Mouse (Mus musculus): ENCODE measurements around the gene Qsox1.

Qsox1 gene

DNA sequence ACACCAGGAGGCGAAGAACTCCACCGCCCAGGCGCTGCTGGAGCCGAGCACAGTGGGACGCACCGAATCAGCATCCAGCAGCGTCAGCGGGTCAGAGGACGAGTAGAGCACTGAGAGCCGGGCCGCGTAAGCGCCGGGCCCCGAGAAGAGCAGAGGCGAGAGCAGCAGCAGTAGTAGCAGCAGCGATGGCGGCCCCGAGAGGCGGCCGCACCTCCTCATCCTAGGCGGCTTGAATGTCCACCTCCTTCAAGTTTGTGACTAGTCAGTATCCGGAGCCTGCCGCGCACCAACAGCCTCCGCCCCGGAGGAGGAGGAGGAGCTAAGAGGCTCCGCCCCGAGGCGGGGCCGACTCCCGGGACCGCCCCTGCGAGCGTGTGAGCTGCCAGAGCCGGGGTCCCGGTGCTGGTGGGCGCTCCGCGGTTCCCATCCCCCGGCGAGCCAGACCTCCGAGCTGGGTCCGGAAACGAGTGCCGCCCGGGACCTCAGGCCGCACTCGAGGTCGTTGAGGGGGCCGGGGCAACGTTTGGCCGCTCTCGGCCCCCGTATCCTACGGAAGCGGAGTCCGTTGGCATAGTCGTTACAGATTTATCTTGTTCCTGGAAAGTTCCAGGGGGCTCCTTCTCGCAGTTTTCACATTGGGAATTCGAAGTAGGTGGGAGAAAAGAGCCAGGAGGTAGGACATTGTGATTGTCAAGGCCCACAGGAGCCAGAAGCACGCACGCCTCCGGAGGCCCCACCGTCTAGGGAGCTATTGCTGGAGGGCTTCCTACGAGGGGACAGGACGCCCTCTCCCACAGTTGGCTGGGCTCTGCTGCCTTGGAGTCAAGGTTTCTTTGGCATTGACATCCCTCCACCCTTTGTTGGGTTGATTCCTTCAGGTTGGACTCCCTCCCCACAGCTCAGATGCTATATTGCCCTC lies at the start of gene Qsox1:
Qsox1 (minus strand) TSS at position 309 of the 919 bp plus-strand sequence.
- DNase-seq (ENCODE audit: low spot score) = peak; percentile 71

DNA sequence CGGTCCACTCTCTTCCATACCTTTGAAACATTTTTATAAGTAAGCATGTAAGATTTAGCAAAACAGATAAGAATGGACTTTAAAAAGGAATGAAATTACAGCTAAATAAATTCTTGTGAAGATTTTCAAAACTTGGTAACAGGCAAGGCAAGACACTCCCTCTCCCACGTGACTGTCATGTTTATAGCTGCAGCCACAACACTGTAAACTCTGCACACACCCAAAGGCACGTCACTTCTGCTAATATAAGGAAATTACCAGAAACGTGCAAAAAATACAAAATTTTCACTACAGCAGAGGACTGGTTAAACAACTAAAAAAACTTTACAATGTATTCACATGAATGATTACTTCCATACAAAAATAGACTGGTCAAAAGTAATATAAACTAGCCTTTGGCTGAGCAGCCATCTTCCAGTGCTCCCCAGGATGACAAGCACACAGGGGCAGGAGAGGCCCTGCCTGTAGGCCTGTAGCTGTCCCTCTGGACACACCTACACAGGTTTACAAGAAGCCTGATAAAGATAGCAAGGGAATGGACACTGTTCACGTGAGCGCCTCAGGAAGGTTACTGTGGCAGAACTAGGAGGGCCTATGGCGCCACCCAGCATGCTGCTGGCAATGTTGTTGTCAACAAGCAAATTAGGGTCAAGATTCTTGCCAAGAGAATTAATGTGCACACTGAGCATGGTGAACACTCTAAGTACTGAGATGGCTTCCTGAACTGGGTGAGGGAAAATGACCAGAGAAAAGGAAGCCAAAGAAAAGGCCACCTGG lies 42.4 kb upstream of the Qsox1 start:
- no peak for DNase-seq (ENCODE audit: low spot score)

DNA sequence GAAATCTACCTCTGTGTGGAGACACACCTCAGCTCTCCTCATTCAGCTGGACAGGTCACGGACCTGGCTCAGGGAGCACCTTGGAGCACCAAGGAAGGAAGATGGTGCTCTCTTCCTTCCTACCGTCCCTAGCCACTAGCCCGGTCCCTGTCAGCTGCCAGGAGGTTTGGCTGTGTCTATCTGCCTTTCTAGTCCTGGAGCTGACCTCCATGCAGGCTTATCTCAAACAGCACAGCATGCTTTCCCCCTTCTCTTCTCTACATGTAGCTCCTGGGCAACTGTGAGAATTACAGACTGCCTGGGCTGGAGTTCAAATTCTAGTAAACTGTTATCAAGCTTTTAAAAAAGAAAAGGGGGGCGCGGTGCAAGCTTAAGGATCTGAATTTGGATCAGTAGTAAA lies 40.3 kb upstream of the Qsox1 start:
- no peak for DNase-seq (ENCODE audit: low spot score)

DNA sequence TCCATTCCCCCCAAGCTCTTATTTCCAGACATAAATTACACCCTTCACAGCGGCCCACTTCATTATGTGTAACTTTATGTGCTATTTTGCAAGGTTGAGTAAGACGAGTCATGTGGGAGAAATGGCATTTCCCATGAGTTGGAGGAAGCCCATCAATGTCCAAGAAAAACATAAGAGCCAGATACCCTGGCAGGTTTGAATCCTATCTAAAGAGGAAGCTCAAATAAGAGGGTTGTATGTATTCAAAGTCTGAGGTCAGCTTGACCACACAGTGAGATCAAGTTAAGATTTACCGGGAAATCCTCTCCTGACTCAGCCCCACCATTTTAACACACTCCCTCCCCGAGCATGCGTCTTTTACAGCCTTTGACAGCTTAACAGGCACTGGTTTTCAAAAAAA lies 31.5 kb upstream of the Qsox1 start:
- DNase-seq (ENCODE audit: low spot score) = no peak

DNA sequence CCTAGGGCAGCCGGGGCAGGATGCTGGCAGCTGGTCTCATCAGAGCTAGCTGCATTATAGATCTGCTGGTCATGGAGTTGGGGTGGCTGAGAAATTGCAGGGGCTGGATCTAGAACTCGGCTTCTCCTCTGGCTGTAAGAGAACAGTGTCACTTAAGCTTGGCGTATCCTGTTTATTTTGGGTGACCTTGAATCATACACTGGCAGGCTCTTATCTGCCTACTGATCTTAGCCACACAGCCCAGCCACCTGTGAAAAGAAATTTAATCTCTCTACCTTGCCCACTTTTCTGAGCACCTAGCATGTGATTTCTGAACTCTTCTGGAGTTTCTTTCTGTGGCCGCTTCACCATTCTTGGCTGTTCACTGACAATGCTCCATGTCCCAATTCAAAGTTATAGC lies 30.8 kb upstream of the Qsox1 start:
- no peak for DNase-seq (ENCODE audit: low spot score)

DNA sequence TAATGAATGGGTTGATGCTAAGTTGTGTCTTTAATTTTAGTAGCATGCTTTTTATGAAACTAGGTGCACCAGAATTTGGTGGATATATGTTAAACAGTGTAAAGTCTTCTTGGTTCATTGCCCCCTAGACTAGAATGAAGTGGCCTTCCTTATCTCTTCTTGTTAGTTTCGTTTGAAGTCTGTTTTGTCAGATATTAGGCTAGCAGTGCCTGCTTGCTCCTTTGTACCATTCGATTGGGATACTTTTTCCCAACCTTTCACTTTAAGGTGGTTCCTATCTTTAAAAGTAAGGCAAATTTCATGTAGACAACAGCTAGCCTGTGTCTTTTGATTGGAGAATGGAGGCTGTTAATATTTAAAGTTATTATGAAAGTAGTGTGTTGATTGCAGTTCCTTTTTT lies 23.0 kb upstream of the Qsox1 start:
- no peak for DNase-seq (ENCODE audit: low spot score)

DNA sequence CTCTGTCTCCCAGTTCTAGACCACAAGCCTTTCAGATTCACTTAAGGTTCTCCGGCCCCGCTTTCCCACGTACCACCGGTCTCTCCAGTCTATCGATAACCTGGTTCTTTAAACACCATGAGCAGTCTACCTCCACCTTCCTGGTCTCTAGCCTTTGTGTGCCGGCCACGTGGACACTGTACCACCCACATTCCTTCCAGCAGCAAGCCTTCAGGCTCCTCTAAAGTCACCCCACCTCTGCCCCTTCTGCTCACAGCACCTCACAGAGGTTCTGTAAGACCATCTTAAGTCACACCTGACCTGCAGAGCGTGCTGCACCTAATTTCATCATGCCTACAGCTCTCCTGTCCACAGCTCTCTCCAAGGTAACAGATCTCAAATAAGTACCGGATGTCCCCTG lies 20.9 kb upstream of the Qsox1 start:
- no peak for DNase-seq (ENCODE audit: low spot score)

DNA sequence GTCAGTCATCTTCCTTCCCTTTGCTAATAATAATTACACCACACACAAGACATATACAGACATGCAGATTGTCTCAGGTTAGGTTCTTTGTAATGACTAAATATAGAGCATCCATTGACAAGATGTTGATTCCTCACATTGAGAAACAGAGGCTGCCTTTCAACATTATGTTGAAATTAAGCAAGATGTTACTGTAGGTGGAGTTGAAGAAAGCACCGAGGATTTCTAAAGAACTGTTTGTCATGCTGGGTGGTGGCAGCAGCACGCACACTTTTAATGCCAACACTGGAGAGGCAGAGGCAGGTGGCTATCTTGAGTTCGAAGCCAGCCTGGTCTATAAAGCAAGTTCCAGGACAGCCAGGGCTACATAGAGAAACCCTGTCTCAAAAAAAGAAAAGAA lies 19.3 kb upstream of the Qsox1 start:
- no peak for DNase-seq (ENCODE audit: low spot score)

DNA sequence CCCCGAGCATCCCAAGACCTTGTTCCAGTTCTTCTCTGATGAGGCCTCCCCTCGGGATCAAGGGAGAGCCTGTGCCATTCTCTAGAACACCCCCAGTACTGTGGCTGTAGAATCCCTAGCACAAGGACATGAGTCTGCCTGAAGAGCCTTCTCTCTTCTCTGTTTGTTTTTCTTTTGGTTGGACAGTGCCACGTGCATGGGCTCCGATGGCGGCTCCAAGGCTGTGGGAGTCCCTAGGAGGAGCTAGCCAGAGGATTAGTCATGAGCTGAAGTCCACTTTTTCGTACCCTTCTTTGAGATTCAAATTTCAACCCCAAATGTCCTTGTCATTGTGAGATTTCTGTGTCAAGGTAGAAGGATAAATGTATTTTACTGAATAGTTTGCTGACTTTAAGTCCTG lies 18.2 kb upstream of the Qsox1 start:
- DNase-seq (ENCODE audit: low spot score) = no peak

DNA sequence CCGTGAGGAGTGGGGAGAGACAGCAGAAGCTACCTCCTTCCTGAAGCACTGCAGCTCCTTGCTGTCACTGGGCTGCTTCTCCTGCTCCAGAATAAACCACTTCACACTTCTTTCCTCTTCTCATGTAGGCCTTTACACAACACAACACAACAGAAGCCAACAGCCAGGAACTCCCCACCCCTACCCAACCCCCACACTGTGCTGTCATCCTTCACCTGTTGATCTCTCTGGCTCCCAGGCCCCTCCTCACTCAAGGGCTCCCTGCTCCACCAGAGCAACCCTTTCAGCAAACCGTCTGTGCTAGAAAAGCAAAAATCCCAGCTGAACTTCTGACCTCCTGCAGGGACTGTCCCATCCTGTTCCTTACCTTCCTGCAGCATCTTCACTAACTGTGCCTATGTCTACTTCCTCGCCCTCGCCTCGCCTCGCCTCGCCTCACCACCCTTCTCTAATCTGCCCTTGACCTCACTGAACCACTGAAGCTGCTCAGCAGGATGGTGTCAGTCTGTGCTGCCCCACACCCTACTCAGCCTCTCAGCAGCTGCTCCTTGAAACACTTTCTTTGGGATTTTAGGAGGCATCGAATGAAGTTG lies 15.1 kb upstream of the Qsox1 start:
- no peak for DNase-seq (ENCODE audit: low spot score)

DNA sequence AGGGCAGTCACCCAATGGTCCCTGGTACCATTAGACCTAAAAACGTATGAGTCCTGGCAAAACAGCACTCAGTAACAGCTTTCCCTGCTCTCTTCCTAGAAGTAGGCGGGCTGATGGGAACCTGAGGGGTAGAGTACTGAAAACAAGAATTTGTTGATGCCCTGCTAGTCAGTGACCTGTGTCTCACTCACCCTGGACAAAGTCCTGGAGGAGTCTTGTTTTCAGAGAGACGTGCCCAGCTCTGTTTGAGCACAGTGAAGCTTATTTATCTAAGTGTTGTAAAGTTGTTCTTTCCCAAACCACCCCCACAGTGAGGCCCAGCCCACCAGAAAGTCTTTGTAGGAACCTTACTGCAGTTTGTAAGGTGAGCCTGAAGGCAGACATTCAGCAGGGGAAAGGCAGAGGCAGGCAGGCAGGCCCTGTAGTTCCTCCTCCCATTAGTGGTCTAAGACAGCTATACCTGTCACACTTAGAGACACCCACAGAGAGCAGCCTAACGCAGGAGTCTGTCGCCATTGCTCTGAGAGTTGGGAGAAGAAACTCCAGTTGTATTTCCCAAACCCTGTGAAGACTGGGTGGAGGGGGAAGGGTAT lies 14.2 kb upstream of the Qsox1 start:
- no peak for DNase-seq (ENCODE audit: low spot score)

DNA sequence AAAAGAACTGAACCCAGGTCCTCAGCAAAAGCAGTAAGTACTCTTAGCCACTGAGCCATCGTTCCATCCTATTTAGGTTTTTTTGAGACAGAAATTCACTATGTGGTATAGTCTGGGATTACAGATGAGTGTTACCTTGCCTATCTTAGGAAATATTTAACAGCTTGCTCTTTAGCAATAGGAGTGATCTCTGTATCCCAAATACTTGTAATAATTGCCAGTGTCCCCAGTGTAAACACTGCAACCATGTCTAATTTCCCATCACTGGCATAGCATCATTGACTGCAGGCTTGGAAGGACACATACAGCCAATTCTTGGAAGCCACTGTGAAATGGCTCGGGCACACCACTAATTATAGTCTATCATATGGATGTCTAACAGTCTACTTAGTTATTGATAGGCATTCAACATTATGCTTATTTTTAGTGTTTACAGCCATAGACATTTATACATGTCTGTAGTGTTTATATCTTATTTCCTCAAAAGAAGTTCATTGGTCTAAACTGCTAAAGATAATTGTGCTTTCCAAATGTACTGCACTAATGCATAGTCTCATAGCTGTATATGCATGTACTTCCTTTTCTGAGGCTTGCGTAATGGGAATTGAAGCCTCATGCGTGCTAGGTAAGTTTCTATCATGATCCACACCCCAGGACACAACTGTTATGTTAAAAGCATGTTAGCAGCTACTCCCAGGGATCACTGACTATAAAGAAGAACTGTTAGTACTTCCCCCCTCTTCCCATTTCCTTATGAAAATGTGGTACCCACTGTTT lies 13.4 kb upstream of the Qsox1 start:
- no peak for DNase-seq (ENCODE audit: low spot score)

DNA sequence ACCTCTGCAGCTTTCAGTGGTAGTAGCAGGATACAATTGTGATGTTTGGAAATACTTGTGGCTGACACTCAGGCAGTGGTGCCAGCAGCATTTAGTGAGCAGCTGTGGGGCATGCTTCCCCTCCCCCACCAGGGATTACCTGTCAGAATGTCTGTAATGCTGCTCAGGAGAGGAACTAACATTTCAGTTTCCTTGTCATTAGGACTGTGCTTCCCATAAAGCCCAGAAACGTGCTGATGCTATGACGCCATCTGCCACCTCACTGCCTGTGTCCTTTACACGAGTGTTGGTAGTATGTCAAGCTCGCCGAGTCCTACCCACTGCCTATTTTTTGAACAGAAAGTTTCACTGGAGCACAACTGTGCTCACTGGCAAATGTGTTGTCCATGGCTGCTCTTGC lies 8.0 kb upstream of the Qsox1 start:
- DNase-seq (ENCODE audit: low spot score) = no peak

DNA sequence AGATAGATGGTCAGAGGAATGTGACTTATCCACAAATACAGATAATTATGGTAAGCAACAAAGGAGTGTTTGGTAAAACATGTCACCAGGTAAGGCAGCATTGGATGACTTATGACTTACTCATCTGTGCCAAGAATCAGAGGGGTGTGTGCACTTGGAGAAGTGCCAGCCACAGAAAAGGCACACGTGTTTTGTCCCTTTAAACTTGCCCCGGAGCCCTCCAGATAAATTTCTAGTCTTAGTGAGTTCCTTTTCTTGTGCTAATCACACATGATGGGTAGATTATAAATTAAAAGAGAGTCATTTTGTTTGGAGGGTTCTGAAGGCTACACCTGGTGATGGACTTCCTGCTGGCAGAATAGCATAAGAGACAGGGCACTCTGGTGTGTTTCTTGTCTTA lies 3.5 kb upstream of the Qsox1 start:
- DNase-seq (ENCODE audit: low spot score) = no peak

DNA sequence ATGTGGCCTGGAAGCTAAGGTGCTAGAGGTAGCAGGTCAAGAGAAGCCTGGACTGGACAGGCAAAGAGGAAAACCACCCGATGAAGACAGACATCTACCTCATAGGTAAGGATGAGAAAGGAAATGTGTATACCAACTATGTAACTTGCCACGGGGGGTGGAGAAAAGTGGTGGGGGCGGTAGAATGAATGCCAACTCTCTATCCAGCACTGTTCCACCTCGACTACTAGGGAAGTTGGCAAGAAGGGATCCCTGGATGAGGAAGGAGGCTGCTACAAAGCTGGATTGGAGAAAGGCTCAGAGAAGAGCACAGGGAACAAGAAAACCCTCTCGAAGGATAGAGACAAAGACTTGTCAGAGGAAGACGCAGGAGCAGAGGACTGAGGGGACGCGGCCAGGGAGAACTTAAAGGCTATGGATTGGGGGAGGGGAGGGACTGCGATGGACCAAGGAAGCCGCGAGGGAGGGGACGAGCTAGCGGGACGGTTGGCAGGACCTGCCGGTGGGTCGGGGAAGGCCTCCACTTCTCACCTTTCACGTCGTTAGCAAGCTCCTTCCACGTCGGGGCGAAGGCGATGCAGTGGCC lies 601 bp downstream of the Qsox1 start:
- DNase-seq (ENCODE audit: low spot score) = no peak

DNA sequence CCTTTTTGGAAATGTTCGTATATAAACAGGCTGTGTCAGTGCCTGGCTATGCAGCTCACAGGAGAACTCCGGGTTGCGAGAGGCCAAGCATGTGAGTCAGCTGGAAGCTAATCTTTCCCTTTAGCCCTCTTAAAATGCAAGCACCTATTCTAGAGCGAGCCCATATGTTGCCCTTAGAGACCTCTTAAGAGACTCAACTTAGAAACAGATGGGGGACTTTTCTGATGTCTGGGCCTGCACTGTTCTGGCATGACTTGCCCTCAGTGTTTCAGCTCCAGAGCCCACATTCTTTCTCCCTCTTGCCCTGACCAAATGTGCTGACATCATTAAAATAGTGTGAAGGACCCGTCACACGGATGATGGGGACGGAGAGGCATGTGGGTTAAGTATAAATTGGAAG lies 2.1 kb downstream of the Qsox1 start:
- no peak for DNase-seq (ENCODE audit: low spot score)

DNA sequence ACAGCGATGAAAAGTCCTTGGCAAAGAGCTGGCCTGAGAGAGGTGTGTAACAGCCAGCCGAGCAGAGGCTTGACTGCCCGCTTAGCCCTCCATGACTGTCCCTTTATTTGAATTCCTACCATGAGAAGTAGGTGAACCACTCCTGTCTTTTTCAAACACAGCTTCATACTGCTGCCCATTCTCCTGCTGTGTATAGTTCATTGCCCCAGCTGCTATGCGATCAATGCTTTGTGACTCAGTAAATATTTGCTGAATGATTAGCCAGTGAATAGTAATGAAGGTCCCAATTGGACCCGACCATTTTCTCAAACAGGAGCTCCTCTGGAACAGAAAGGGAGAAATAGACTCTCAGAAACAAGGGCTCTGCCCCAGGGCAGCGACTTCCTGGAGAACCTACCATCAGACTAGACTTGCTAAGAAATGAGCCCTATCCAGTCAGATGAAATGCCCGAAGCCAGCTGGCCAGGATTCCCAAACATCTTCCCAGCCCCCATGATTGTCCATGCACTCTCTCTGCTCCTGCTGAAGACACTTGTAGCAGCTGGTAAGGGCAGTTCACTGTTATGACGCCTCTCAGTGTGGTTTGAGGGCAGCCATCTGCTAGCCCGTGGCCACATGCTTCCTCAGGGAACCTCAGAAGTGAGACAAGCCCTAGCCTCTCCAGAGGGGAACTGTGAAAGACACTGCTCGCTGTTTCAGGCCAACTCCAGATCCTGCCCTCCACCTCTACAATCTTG lies 2.8 kb downstream of the Qsox1 start:
- no peak for DNase-seq (ENCODE audit: low spot score)

DNA sequence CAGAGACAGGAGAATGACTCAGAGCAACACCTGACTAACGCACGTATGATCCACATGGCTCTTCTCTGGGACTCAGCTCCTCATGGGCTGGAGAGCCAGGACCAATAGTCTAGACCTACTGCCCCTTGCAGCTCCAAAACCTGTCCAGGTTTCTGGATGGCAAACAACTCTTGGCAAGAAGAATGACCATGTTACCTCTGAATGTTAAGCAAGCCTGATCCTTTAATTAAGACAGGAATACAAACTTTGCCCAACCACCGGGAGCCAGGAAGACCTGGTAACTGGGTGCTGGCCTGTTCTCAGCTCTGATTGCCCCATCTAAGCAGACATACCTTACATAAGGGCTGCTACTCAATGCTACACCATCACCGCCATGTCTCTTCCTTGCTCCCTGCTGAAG lies 4.4 kb downstream of the Qsox1 start:
- DNase-seq (ENCODE audit: low spot score) = no peak

DNA sequence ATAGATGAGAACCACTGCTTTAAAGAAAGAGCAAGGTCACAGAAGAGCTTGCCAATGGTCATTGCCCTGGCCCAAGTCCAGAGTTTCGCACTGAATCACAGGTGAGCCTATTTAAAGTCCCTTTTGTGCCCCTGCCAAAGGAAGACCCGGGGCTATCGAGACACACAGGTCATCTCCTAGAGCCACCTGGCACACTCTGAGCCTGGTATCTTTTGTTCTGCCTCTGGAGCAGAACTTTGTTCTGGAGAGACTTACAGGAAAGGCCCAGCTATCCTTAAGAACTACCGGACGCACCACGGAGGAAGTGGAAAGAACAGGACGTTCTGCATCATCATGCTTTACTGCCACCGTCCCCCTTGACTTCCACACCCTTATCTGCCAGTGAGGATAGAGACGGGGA lies 7.1 kb downstream of the Qsox1 start:
- DNase-seq (ENCODE audit: low spot score) = no peak

Data from ovary, postnatal 10 days (tissue).